Mouse (Mus musculus) small intestine, adult 2 months (tissue): ENCODE data around the gene Notch1. TPM values are rescaled to one million over a fixed set of nuclear protein-coding genes. Genes with fewer than 3 reads are reported as not detected.
A peak's percentile ranks its signal among the peaks of the same experiment; 100 is the strongest.

Experiments
- H3K27ac ChIP-seq: fragments of 200-500 bp; 2 replicates; pipeline ENCODE4 v1.5.1; 2012; ENCODE audit warnings: low read depth, low read length, control low read depth, inconsistent platforms; ENCODE audit not compliant: insufficient read depth
- H3K27me3 ChIP-seq: fragments of 200-500 bp; 2 replicates; pipeline ENCODE4 v1.6.1; 2012; ENCODE audit warnings: mild to moderate bottlenecking, moderate library complexity, low read length, inconsistent platforms; ENCODE audit not compliant: control insufficient read depth, insufficient read depth
- H3K36me3 ChIP-seq: fragments of 200-500 bp; 2 replicates; pipeline ENCODE4 v1.6.1; 2012; ENCODE audit warnings: mild to moderate bottlenecking, low read length, control low read depth, inconsistent platforms; ENCODE audit not compliant: control insufficient read depth, insufficient read depth
- H3K4me1 ChIP-seq: fragments of 200-500 bp; 2 replicates; pipeline ENCODE4 v1.6.1; 2012; ENCODE audit warnings: low read length, inconsistent platforms, mixed read lengths; ENCODE audit not compliant: control insufficient read depth, insufficient read depth, insufficient read length
- H3K4me3 ChIP-seq: fragments of 200-500 bp; 2 replicates; pipeline ENCODE4 v1.5.1; 2012; ENCODE audit warnings: low read depth, mild to moderate bottlenecking, control low read depth, inconsistent platforms, low read length, moderate library complexity
- CTCF ChIP-seq: fragments of 200-500 bp; IDR thresholded peaks from 2 replicates; pipeline ENCODE4 v1.5.1; 2012; ENCODE audit warnings: low read depth, mild to moderate bottlenecking, control low read depth, inconsistent platforms, low read length, moderate library complexity, mixed read lengths; ENCODE audit not compliant: insufficient replicate concordance, insufficient read length; ENCODE audit errors: extremely low read depth
- POLR2A ChIP-seq: fragments of 200-500 bp; IDR thresholded peaks from 2 replicates; pipeline ENCODE4 v1.6.1; 2012; ENCODE audit warnings: low read depth, mild to moderate bottlenecking, control low read depth, inconsistent platforms, low read length, moderate library complexity
- WGBS: fragments of 180-500 bp; shearing (Covaris S2); methylation state at CpG from one replicate; pipeline ENCODE4 v1.1.7; 2018; 5-methylcytosine and 5-hydroxymethylcytosine counted together
- polyA plus RNA-seq: library from polyadenylated mRNA; depleted of rRNA; stranded (reverse); fragments of >200 nt; gene quantifications from 2 replicates; pipeline ENCODE4 v1.2.3, GENCODE M21; 2012; rRNA removed

Gene Notch1
- polyA plus RNA-seq, 1 experiment: 19.6 TPM

- peaks cover 76% of the 10 kb centered on the region for H3K36me3 ChIP-seq
- 76% methylated on average over 1 of the region's 1 CpGs for WGBS
- TF ChIP-seq CTCF (no peak), POLR2A (no peak)
These were observed 98.3 kb downstream of the Notch1 start for GRCm38 (mm10) chr2:26418120-26418519.

DNA sequence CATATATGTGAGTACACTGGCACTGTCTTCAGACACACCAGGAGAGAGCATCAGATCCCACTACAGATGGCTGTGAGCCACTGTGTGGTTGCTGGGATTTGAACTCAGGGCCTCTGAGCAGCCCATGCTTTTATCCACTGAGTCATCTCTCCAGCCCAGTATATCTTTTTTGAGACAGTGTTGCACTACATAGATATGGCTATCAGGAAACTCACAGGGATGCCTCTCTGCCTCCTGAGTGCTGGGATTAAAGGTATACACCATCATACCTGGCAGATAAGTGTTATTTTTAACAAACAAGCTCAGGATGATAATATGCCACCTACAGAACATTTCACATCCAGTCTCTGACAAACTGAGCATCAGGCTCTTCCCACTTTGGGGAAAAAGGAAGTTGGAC lies 99.4 kb downstream of the Notch1 start:
- H3K36me3 ChIP-seq: peaks cover 72% of the 10 kb centered on the region
- TF ChIP-seq CTCF: no peak
- no peak for TF ChIP-seq POLR2A
- no peak overlapping the region for H3K4me3 ChIP-seq
- H3K4me1 ChIP-seq: no peaks in the 10 kb centered on the region
- H3K27me3 ChIP-seq: no peaks in the 10 kb centered on the region
- H3K27ac ChIP-seq: no peak overlapping the region

More at GRCm38 (mm10) chr2:26418120-26418519, 98.3 kb downstream of the Notch1 start:
- no peak overlapping the region for H3K4me3 ChIP-seq
- no peaks in the 10 kb centered on the region for H3K4me1 ChIP-seq
- H3K27ac ChIP-seq: no peak overlapping the region
- H3K27me3 ChIP-seq: no peaks in the 10 kb centered on the region

GRCm38 (mm10) chr2:26410931-26411411 lies 105.5 kb downstream of the Notch1 start:
- H3K27me3 ChIP-seq: no peaks in the 10 kb centered on the region
- no peak for TF ChIP-seq POLR2A
- no peak for TF ChIP-seq CTCF
- WGBS: 63% methylated on average over 5 of the region's 5 CpGs
- H3K27ac ChIP-seq: no peak overlapping the region
- H3K4me1 ChIP-seq: peaks cover 12% of the 10 kb centered on the region
- peaks cover 36% of the 10 kb centered on the region for H3K36me3 ChIP-seq
- H3K4me3 ChIP-seq: no peak overlapping the region

DNA sequence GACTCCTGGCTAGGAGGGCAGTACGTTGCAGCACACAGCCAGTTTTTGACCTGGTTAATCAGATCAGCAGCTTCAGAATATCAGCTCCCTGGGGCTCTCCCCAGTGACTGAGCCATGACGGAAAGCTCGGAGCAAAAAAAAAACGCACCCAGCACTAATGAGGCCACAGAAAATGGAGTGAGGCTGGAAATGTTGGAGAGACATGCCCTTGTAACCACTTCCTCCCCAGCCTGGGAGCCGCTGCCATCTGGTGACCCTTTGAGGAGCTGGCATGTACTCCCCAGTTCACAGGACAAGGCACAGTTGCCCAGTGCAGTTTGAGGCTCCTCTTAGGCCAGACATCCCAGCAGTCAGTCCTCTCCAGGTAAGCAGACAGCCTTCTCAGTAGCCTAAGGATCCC lies 106.4 kb downstream of the Notch1 start:
- Histone ChIP-seq H3K36me3 (peaks cover 28% of the 10 kb centered on the region), H3K4me1 (peaks cover 12% of the 10 kb centered on the region), H3K27ac (no peak overlapping the region), H3K4me3 (no peak overlapping the region), H3K27me3 (no peaks in the 10 kb centered on the region)
- no peak for TF ChIP-seq POLR2A
- TF ChIP-seq CTCF: no peak
- 75% methylated on average over 5 of the region's 5 CpGs for WGBS

GRCm38 (mm10) chr2:26409362-26409761 lies 107.1 kb downstream of the Notch1 start:
- 63% methylated on average over 3 of the region's 3 CpGs for WGBS
- Histone ChIP-seq H3K27me3 (no peaks in the 10 kb centered on the region), H3K27ac (no peak overlapping the region), H3K4me3 (no peak overlapping the region), H3K4me1 (peaks cover 12% of the 10 kb centered on the region), H3K36me3 (peaks cover 24% of the 10 kb centered on the region)
- TF ChIP-seq POLR2A (no peak), CTCF (no peak)

DNA sequence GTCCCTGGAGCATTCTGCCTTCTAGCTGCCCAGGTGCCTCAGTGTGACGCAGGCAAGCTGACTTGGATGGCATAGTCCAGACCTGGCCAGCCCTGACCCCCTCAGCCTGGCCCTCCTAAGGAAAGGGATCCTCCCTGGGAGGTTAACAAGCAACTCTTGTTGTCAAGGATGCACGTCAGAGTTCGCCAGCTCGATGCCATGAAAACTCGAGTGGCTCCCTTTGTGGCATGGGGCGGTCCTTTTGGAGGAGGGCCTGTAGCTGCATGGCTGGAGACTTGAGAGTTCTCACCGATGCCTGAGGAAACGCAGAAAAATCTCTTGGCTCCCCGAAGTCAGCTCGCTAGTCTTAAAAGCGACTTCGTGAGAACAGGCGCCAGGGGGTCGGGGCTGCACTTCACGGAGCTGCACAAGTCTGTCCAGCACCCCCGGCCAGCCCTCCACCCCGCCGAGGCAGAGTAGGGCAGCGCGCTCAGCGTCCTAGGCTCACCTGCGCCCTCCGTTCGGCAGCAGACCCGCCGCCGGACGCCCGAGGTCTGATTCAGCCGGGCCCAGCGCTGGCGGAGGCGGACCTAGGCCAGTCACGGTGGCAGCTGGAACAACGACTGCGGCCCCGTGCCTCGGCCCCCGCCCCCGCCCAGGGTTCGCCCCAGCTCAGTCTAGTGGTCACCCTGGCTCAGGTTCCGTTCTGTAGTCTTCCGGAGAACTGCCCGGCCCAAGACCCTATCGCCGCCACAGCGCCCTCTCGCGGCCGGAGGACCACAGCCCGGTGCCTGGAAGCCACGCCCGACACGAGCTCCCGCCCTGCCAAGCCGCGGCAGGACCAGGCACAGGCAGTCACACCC lies 107.7 kb downstream of the Notch1 start, which contains the start of gene Inpp5e:
Gene Inpp5e (minus strand): TSS at position 689 of the 842 bp plus-strand sequence.
- H3K27ac ChIP-seq: peak within 1 kb of the TSS; percentile 37
- TF ChIP-seq CTCF (peak; percentile 91), POLR2A (no peak; the same call in 1 of the 2 replicates)

More for the DNA sequence above, 107.7 kb downstream of the Notch1 start, which contains the start of gene Inpp5e:
- Histone ChIP-seq H3K4me3 (peak within 1 kb of the TSS; percentile 90), H3K4me1 (peaks cover 12% of the 10 kb centered on the region), H3K36me3 (peaks cover 19% of the 10 kb centered on the region), H3K27me3 (no peaks in the 10 kb centered on the region)
- WGBS: under 1% methylated on average over 57 of the region's 57 CpGs

Other genes starting within 250 kb of the Notch1 start
- gene Ccdc187, start 222.1 kb downstream of the Notch1 start, polyA plus RNA-seq: 0.34 and 0.36 TPM in 2 replicates
- gene Gpsm1, start 201.1 kb downstream of the Notch1 start, polyA plus RNA-seq: 7.1 and 8.1 TPM in 2 replicates
- 12.6 and 23.7 TPM in 2 replicates for gene Dnlz, start 164.6 kb downstream of the Notch1 start, polyA plus RNA-seq
- 3.3 and 4.5 TPM in 2 replicates for gene Card9, start 155.7 kb downstream of the Notch1 start, polyA plus RNA-seq
- gene Snapc4, start 136.0 kb downstream of the Notch1 start, polyA plus RNA-seq: 14.0 and 20.4 TPM in 2 replicates
- 31.3 and 60.0 TPM in 2 replicates for gene Entr1, start 127.3 kb downstream of the Notch1 start, polyA plus RNA-seq
- 12.0 and 17.7 TPM in 2 replicates for gene Pmpca, start 127.3 kb downstream of the Notch1 start, polyA plus RNA-seq
- gene Inpp5e, start 107.5 kb downstream of the Notch1 start, polyA plus RNA-seq: 9.0 and 17.4 TPM in 2 replicates
- gene Sec16a, start 71.4 kb downstream of the Notch1 start, polyA plus RNA-seq: 72.4 and 105 TPM in 2 replicates
- gene Egfl7, start 63.4 kb upstream of the Notch1 start, polyA plus RNA-seq: 61.1 and 96.8 TPM in 2 replicates
- gene Gm20532, start 70.0 kb upstream of the Notch1 start, polyA plus RNA-seq: not detected in 2 replicates
- gene Agpat2, start 87.8 kb upstream of the Notch1 start, polyA plus RNA-seq: 288 and 515 TPM in 2 replicates
- 5.0 and 7.7 TPM in 2 replicates for gene Fam69b, start 111.8 kb upstream of the Notch1 start, polyA plus RNA-seq
- gene Lcn4, start 154.6 kb upstream of the Notch1 start, polyA plus RNA-seq: not detected in 2 replicates